Mouse (Mus musculus) heart, embryonic 16.5 days (tissue): ENCODE measurements around the gene Svep1. TPM values are rescaled to one million over a fixed set of nuclear protein-coding genes. Genes with fewer than 3 reads are reported as not detected.

Experiments
- ATAC-seq: fragments of 200-750 bp; cut with Nextera tagmentation; replicated peaks from 2 replicates; pipeline ENCODE4 v1.8.0; 2017; ENCODE audit warnings: moderate number of reproducible peaks; ENCODE audit not compliant: insufficient read depth, low FRiP score; ENCODE audit errors: extremely low read depth
- H3K27ac ChIP-seq: fragments of 300-500 bp; sonication (generic); 2 replicates; pipeline ENCODE4 v1.5.1; 2014; ENCODE audit warnings: mild to moderate bottlenecking, low read length, control low read depth, moderate library complexity
- H3K27me3 ChIP-seq: fragments of 300-500 bp; sonication (generic); 2 replicates; pipeline ENCODE4 v1.6.1; 2014; ENCODE audit warnings: low read length, mixed read lengths; ENCODE audit not compliant: control insufficient read depth, insufficient read depth
- H3K36me3 ChIP-seq: fragments of 300-500 bp; sonication (generic); 2 replicates; pipeline ENCODE4 v1.6.1; 2014; ENCODE audit not compliant: control insufficient read depth, insufficient read depth
- H3K4me1 ChIP-seq: fragments of 300-500 bp; sonication (generic); 2 replicates; pipeline ENCODE4 v1.6.1; 2014; ENCODE audit warnings: low read length, mixed read lengths; ENCODE audit not compliant: control insufficient read depth, insufficient read depth
- H3K4me2 ChIP-seq: fragments of 300-500 bp; sonication (generic); 2 replicates; pipeline ENCODE4 v1.6.1; 2014; ENCODE audit warnings: low read depth, mild to moderate bottlenecking, control low read depth, low read length
- H3K4me3 ChIP-seq: fragments of 300-500 bp; sonication (generic); 2 replicates; pipeline ENCODE4 v1.5.1; 2014; ENCODE audit warnings: mild to moderate bottlenecking, control low read depth, low read length
- H3K9ac ChIP-seq: fragments of 300-500 bp; sonication (generic); 2 replicates; pipeline ENCODE4 v1.6.1; 2014; ENCODE audit warnings: low read length, control low read depth
- H3K9me3 ChIP-seq: fragments of 300-500 bp; sonication (generic); replicated peaks from 2 replicates; pipeline ENCODE4 v1.6.1; 2016; ENCODE audit warnings: low read length; ENCODE audit not compliant: control insufficient read depth
- WGBS: fragments of 180-500 bp; shearing (Covaris S2); extraction: QIAGEN DNeasy Blood & Tissue Kit; methylation state at CpG from one replicate; pipeline ENCODE4 v1.1.7; 2014; 5-methylcytosine and 5-hydroxymethylcytosine counted together
- polyA plus RNA-seq: library from polyadenylated mRNA; unstranded; fragments of >200 nt; fragmentation: Nextera tagmentation; extraction: Ambion mirVana; gene quantifications from 2 replicates; pipeline ENCODE4 v1.2.1, GENCODE M21; 2015

The Svep1 gene
- polyA plus RNA-seq, 1 experiment from 2014 or later: 1.3 TPM

DNA sequence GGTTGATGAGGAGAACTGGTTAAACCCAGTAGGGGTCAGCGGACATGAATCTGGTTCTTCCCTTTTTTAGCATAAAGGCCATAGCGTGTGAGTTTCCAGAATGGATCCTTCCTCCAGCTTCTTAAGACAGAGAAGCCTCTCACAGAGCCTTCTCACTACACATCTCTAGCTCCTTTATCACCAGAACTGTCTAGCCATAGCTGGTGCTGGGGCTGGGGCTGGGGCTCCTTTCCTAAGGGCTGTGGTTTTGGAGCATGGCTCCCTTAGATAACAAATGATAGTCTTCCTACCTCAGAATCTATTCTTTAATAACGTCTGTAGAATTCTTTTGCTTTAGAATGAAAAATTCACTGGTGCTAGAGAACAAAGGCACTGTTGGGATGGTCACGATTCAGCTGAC is 76.8 kb downstream of the Svep1 start:
- no peak overlapping the region for H3K4me2 ChIP-seq
- H3K4me1 ChIP-seq: no peaks in the 10 kb centered on the region
- H3K27me3 ChIP-seq: no peaks in the 10 kb centered on the region
- no peak overlapping the region for H3K9ac ChIP-seq
- 82% methylated on average over 4 of the region's 4 CpGs for WGBS
- H3K4me3 ChIP-seq: no peak overlapping the region
- no peak for ATAC-seq
- no peaks in the 10 kb centered on the region for H3K36me3 ChIP-seq
- no peaks in the 10 kb centered on the region for H3K9me3 ChIP-seq
- H3K27ac ChIP-seq: no peak overlapping the region

DNA sequence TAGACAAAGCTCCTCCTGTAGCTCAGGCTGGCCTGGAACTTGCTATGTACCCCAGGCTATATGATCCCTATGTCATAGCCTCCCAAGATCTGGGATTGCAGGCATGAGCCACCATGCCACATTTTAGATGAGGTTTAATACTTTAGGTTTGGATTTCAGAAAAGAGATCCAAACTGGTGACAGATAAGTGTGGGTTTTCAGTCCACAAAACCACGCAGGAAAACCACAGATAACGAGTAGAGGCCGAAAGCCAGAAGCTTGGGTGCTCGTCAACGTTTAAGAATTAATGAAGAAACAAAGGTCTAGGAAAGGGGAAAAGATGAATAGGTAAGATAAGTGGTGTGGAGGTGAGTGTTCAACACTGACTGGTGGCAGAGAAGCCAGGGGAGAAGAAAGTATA is 79.6 kb downstream of the Svep1 start:
- no peaks in the 10 kb centered on the region for H3K9me3 ChIP-seq
- H3K9ac ChIP-seq: no peak overlapping the region
- no peak overlapping the region for H3K4me3 ChIP-seq
- no peak overlapping the region for H3K27ac ChIP-seq
- H3K36me3 ChIP-seq: no peaks in the 10 kb centered on the region
- WGBS: 72% methylated on average over 5 of the region's 5 CpGs
- H3K27me3 ChIP-seq: no peaks in the 10 kb centered on the region
- no peak for ATAC-seq
- H3K4me1 ChIP-seq: no peaks in the 10 kb centered on the region
- H3K4me2 ChIP-seq: no peak overlapping the region

DNA sequence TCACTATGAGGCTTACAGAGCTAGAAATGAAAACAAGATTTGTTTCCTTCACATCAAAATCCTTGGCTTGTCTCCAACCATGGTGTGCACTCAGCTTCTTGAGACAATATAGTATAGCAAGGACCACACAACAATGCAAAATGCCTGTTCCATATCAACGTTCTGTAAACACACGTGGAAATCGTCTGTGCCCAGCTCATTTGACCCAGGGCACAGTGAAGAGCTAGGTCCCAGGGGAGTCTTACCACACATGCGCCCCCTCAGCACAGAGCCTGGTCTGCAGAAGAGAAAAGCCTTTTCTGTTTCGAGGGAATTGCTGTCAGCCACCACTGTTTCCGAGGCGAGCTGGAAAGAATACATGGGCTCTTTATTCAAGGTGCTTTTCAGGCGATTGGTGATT is 91.2 kb downstream of the Svep1 start:
- no peak overlapping the region for H3K9ac ChIP-seq
- H3K4me1 ChIP-seq: no peaks in the 10 kb centered on the region
- ATAC-seq: no peak
- H3K27ac ChIP-seq: no peak overlapping the region
- H3K36me3 ChIP-seq: no peaks in the 10 kb centered on the region
- WGBS: 78% methylated on average over 8 of the region's 8 CpGs
- no peak overlapping the region for H3K4me3 ChIP-seq
- no peak overlapping the region for H3K4me2 ChIP-seq
- H3K9me3 ChIP-seq: no peaks in the 10 kb centered on the region
- H3K27me3 ChIP-seq: no peaks in the 10 kb centered on the region

GRCm38 (mm10) chr4:58111008-58111407 is 95.7 kb downstream of the Svep1 start:
- no peak for ATAC-seq
- H3K27me3 ChIP-seq: no peaks in the 10 kb centered on the region
- no peak overlapping the region for H3K4me3 ChIP-seq
- no peaks in the 10 kb centered on the region for H3K4me1 ChIP-seq
- 77% methylated on average over 10 of the region's 10 CpGs for WGBS
- no peak overlapping the region for H3K9ac ChIP-seq
- no peak overlapping the region for H3K4me2 ChIP-seq
- H3K9me3 ChIP-seq: no peaks in the 10 kb centered on the region
- H3K36me3 ChIP-seq: no peaks in the 10 kb centered on the region
- no peak overlapping the region for H3K27ac ChIP-seq

DNA sequence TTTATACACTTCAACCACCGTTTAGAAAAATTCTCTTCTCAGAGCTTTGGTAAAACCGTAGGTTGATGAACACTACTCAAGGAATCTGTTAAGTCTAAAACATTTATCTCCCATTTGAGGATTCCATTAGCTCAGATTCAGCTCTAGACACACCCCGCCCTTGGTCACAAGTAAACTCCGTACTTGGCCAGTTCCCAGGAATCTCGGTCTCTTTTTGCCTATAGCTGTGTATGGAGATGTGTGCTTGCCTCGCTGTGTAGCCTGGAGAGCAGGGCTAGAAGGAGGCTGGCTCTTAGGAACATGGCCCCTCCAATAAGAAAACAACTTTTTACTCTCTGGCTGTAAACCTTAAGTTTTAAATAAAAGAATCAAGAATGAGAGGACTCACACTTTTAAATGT is 96.9 kb downstream of the Svep1 start:
- Histone ChIP-seq H3K27me3 (no peaks in the 10 kb centered on the region), H3K27ac (no peak overlapping the region), H3K4me1 (no peaks in the 10 kb centered on the region), H3K9me3 (no peaks in the 10 kb centered on the region), H3K4me3 (no peak overlapping the region), H3K36me3 (no peaks in the 10 kb centered on the region), H3K9ac (no peak overlapping the region), H3K4me2 (no peak overlapping the region)
- ATAC-seq: no peak
- 81% methylated on average over 6 of the region's 6 CpGs for WGBS

GRCm38 (mm10) chr4:58108364-58108763 is 98.3 kb downstream of the Svep1 start:
- no peaks in the 10 kb centered on the region for H3K27me3 ChIP-seq
- no peaks in the 10 kb centered on the region for H3K36me3 ChIP-seq
- no peaks in the 10 kb centered on the region for H3K9me3 ChIP-seq
- no peak overlapping the region for H3K27ac ChIP-seq
- no peaks in the 10 kb centered on the region for H3K4me1 ChIP-seq
- H3K4me2 ChIP-seq: no peak overlapping the region
- WGBS: 73% methylated on average over 3 of the region's 3 CpGs
- H3K9ac ChIP-seq: no peak overlapping the region
- no peak for ATAC-seq
- no peak overlapping the region for H3K4me3 ChIP-seq

GRCm38 (mm10) chr4:58097732-58098131 is 108.9 kb downstream of the Svep1 start:
- Histone ChIP-seq H3K27me3 (no peaks in the 10 kb centered on the region), H3K36me3 (no peaks in the 10 kb centered on the region), H3K9me3 (no peaks in the 10 kb centered on the region), H3K27ac (no peak overlapping the region), H3K9ac (no peak overlapping the region), H3K4me3 (no peak overlapping the region), H3K4me2 (no peak overlapping the region), H3K4me1 (no peaks in the 10 kb centered on the region)
- WGBS: 85% methylated on average over 9 of the region's 9 CpGs
- ATAC-seq: no peak

GRCm38 (mm10) chr4:58086738-58087137 is 119.9 kb downstream of the Svep1 start:
- Histone ChIP-seq H3K36me3 (no peaks in the 10 kb centered on the region), H3K4me3 (no peak overlapping the region), H3K27me3 (no peaks in the 10 kb centered on the region), H3K9ac (no peak overlapping the region), H3K4me2 (no peak overlapping the region), H3K4me1 (no peaks in the 10 kb centered on the region), H3K27ac (0 out of 2 replicates have a peak overlapping the region, but pooled peaks have one; percentile 9), H3K9me3 (no peaks in the 10 kb centered on the region; the same call in 1 of the 2 replicates)
- 61% methylated on average over 1 of the region's 1 CpGs for WGBS
- ATAC-seq: no peak

- H3K4me2 ChIP-seq: no peak overlapping the region; the same call in 1 of the 2 replicates
Measured at GRCm38 (mm10) chr4:58086151-58086550, 120.5 kb downstream of the Svep1 start.

More at GRCm38 (mm10) chr4:58086151-58086550, 120.5 kb downstream of the Svep1 start:
- Histone ChIP-seq H3K4me1 (no peaks in the 10 kb centered on the region; the same call in 1 of the 2 replicates), H3K9me3 (no peaks in the 10 kb centered on the region; the same call in 1 of the 2 replicates), H3K9ac (no peak overlapping the region), H3K27ac (no peak overlapping the region), H3K4me3 (no peak overlapping the region), H3K27me3 (no peaks in the 10 kb centered on the region), H3K36me3 (no peaks in the 10 kb centered on the region)
- ATAC-seq: no peak
- 53% methylated on average over 4 of the region's 4 CpGs for WGBS
